Mouse (Mus musculus) gonadal fat pad, adult 2 months (tissue): ENCODE measurements around the gene Olfr298. TPM values are rescaled to one million over a fixed set of nuclear protein-coding genes. Genes with fewer than 3 reads are reported as not detected.

Experiments
- DNase-seq: peaks from one replicate; pipeline ENCODE4 v3.0.0-alpha.2; 2012; ENCODE audit warnings: low read depth
- polyA plus RNA-seq: library from polyadenylated mRNA; depleted of rRNA; stranded (reverse); fragments of >200 nt; gene quantifications from 2 replicates; pipeline ENCODE4 v1.2.3, GENCODE M21; 2012; rRNA removed

Gene Olfr298
- not detected in 2 replicates for polyA plus RNA-seq

GRCm38 (mm10) chr7:86492384-86492783 is at the start of gene Olfr298:
Gene Olfr298 (minus strand): TSS chr7:86492484.
- no peak for DNase-seq

GRCm38 (mm10) chr7:86519668-86520067 is 27.4 kb upstream of the Olfr298 start, which contains the start of gene Olfr297:
Gene Olfr297 (plus strand): TSS chr7:86519968.
- DNase-seq, result no peak

- no peak for DNase-seq
These were observed 32.7 kb downstream of the Olfr298 start, which contains the start of gene Olfr299 for GRCm38 (mm10) chr7:86459621-86460020. Gene Olfr299 (plus strand): TSS chr7:86459921.

Other genes with a start within 250 kb of the Olfr298 start
- not detected in 2 replicates for gene Vmn2r76, start 246.2 kb downstream of the Olfr298 start, polyA plus RNA-seq
- gene Olfr310, start 215.3 kb downstream of the Olfr298 start, polyA plus RNA-seq, result not detected in 2 replicates
- not detected in 2 replicates for gene Olfr309, start 178.8 kb downstream of the Olfr298 start, polyA plus RNA-seq
- gene Olfr308, start 166.9 kb downstream of the Olfr298 start, polyA plus RNA-seq, result not detected in 2 replicates
- gene Olfr307, start 154.9 kb downstream of the Olfr298 start, polyA plus RNA-seq, result not detected in 2 replicates
- not detected in 2 replicates for gene Olfr305, start 125.6 kb downstream of the Olfr298 start, polyA plus RNA-seq
- not detected in 2 replicates for gene Olfr304, start 105.8 kb downstream of the Olfr298 start, polyA plus RNA-seq
- not detected in 2 replicates for gene Olfr303, start 94.7 kb downstream of the Olfr298 start, polyA plus RNA-seq
- gene Olfr301, start 88.6 kb downstream of the Olfr298 start, polyA plus RNA-seq, result not detected in 2 replicates
- not detected in 2 replicates for gene Olfr299, start 32.6 kb downstream of the Olfr298 start, polyA plus RNA-seq
- not detected in 2 replicates for gene Olfr297, start 27.5 kb upstream of the Olfr298 start, polyA plus RNA-seq
- gene Olfr295, start 91.4 kb upstream of the Olfr298 start, polyA plus RNA-seq, result not detected in 2 replicates
- not detected in 2 replicates for gene Olfr294, start 124.2 kb upstream of the Olfr298 start, polyA plus RNA-seq
- not detected in 2 replicates for gene Olfr293, start 156.6 kb upstream of the Olfr298 start, polyA plus RNA-seq
- gene Olfr292, start 195.8 kb upstream of the Olfr298 start, polyA plus RNA-seq, result not detected in 2 replicates